12 mouse cellular contexts compared by ENCODE assay signal in genomic region chr14:51987177-51987576, GRCm38 (mm10). TPM values are rescaled to one million over a fixed set of nuclear protein-coding genes. Genes with fewer than 3 reads are reported as not detected.
DNase-seq lines count a peak whose midpoint lies in the region; ATAC-seq lines count a peak whose summit lies in the region.
"Had no signal": no experiment of that assay in that cellular context is flagged by ENCODE, and none has a peak within 500 bp of the region (broad histone marks: within the 10 kb centered on the region; RNA-seq: fewer than 3 reads in every experiment).

No protein-coding gene starts in this region.

- no peak overlapping the region for H3K27ac ChIP-seq in midbrain, embryonic 13.5 days
- H3K27ac ChIP-seq in midbrain, embryonic 11.5 days (ENCODE audit: low read depth, low read length): no peak overlapping the region
- 0 out of 2 replicates have a peak overlapping the region, but pooled peaks have one; percentile 98 for H3K27ac ChIP-seq in limb, embryonic 10.5 days
- H3K27ac ChIP-seq in neural tube, embryonic 15.5 days (replicated peaks): no peak overlapping the region
- H3K27ac ChIP-seq: macrophage had no signal

- H3K27me3 ChIP-seq in midbrain, embryonic 13.5 days: no peaks in the 10 kb centered on the region
- H3K27me3 ChIP-seq in midbrain, embryonic 11.5 days (ENCODE audit: control insufficient read depth, insufficient read depth, low read length): no peaks in the 10 kb centered on the region
- H3K27me3 ChIP-seq in limb, embryonic 10.5 days (ENCODE audit: low read depth, poor library complexity, severe bottlenecking): 0 out of 2 replicates have a peak, but pooled peaks cover 4% of the 10 kb centered on the region
- H3K27me3 ChIP-seq in neural tube, embryonic 15.5 days (replicated peaks): no peaks in the 10 kb centered on the region
- H3K27me3 ChIP-seq: embryonic facial prominence, embryonic 12.5 days had no signal

- peak; percentile 91 for DNase-seq in heart, adult 11 months
- DNase-seq in heart, adult 18-20 months: no peak
- DNase-seq in midbrain, embryonic 11.5 days (ENCODE audit: low spot score, missing footprints): no peak
- DNase-seq in limb, embryonic 10.5 days (ENCODE audit: low spot score): no peak
- DNase-seq in cerebellum, adult 18-20 months: no peak
- no peak for DNase-seq in right cerebral cortex, postnatal 25 days
- DNase-seq: layer of hippocampus, postnatal 36 days had no signal

- H3K4me3 ChIP-seq in midbrain, embryonic 13.5 days (replicated peaks): no peak overlapping the region
- H3K4me3 ChIP-seq in midbrain, embryonic 11.5 days (ENCODE audit: low read depth, low read length): no peak overlapping the region
- H3K4me3 ChIP-seq in limb, embryonic 10.5 days: peak overlapping the region; percentile 78; the same call in 1 of the 2 replicates
- H3K4me3 ChIP-seq in neural tube, embryonic 15.5 days (replicated peaks): no peak overlapping the region

- ATAC-seq in midbrain, embryonic 13.5 days: no peak
- ATAC-seq in midbrain, embryonic 11.5 days (ENCODE audit: low FRiP score): no peak
- no peak for ATAC-seq in neural tube, embryonic 15.5 days (ENCODE audit: low FRiP score)

- 0 out of 2 replicates have a peak overlapping the region, but pooled peaks have one; percentile 23 for H3K9ac ChIP-seq in midbrain, embryonic 13.5 days (replicated peaks)
- H3K9ac ChIP-seq in midbrain, embryonic 11.5 days (ENCODE audit: low read length): no peak overlapping the region
- no peak overlapping the region for H3K9ac ChIP-seq in neural tube, embryonic 15.5 days (replicated peaks)
- H3K9ac ChIP-seq: embryonic facial prominence, embryonic 12.5 days had no signal

- H3K9me3 ChIP-seq in midbrain, embryonic 13.5 days: no peaks in the 10 kb centered on the region
- no peaks in the 10 kb centered on the region for H3K9me3 ChIP-seq in midbrain, embryonic 11.5 days (ENCODE audit: control insufficient read depth, low read length)
- H3K9me3 ChIP-seq in limb, embryonic 10.5 days (replicated peaks): no peaks in the 10 kb centered on the region
- H3K9me3 ChIP-seq in neural tube, embryonic 15.5 days (replicated peaks): no peaks in the 10 kb centered on the region
- H3K9me3 ChIP-seq: embryonic facial prominence, embryonic 12.5 days had no signal

- H3K4me1 ChIP-seq in midbrain, embryonic 13.5 days (replicated peaks): peaks cover 55% of the 10 kb centered on the region
- H3K4me1 ChIP-seq in midbrain, embryonic 11.5 days (ENCODE audit: control insufficient read depth, insufficient read depth, low read length): peaks cover 20% of the 10 kb centered on the region
- peaks cover 46% of the 10 kb centered on the region for H3K4me1 ChIP-seq in limb, embryonic 10.5 days
- peaks cover 54% of the 10 kb centered on the region for H3K4me1 ChIP-seq in neural tube, embryonic 15.5 days

- peaks cover 49% of the 10 kb centered on the region for H3K36me3 ChIP-seq in midbrain, embryonic 13.5 days
- H3K36me3 ChIP-seq in midbrain, embryonic 11.5 days (ENCODE audit: control insufficient read depth, insufficient read depth, low read length): peaks cover 17% of the 10 kb centered on the region
- H3K36me3 ChIP-seq in limb, embryonic 10.5 days: peaks cover 56% of the 10 kb centered on the region
- H3K36me3 ChIP-seq in neural tube, embryonic 15.5 days: peaks cover 49% of the 10 kb centered on the region

- 0 out of 2 replicates have a peak overlapping the region, but pooled peaks have one; percentile 97 for H3K4me2 ChIP-seq in midbrain, embryonic 13.5 days (replicated peaks)
- no peak overlapping the region for H3K4me2 ChIP-seq in midbrain, embryonic 11.5 days
- peak overlapping the region; percentile 93 for H3K4me2 ChIP-seq in neural tube, embryonic 15.5 days

- 95% methylated on average over 6 of the region's 6 CpGs for WGBS in midbrain, embryonic 13.5 days
- WGBS in midbrain, embryonic 11.5 days: 92% methylated on average over 6 of the region's 6 CpGs
- WGBS in limb, embryonic 10.5 days: 96% methylated on average over 6 of the region's 6 CpGs
- WGBS in neural tube, embryonic 15.5 days: 95% methylated on average over 6 of the region's 6 CpGs

RNA-seq across cellular contexts. Expression of gene Arhgef40, which starts 2.7 kb away (rescaled TPM):
- 10 to 100 TPM; 24.1 to 25.2 TPM for total RNA-seq in heart, adult 18-20 months (2021)
- 82.2 and 86.2 TPM in 2 replicates for polyA plus RNA-seq in midbrain, embryonic 13.5 days (2015; fragmentation: Nextera tagmentation; extraction: Ambion mirVana)
- 50.4 and 52.8 TPM in 2 replicates for polyA plus RNA-seq in midbrain, embryonic 11.5 days (2014; fragmentation: Nextera tagmentation; extraction: Ambion mirVana)
- 190 and 236 TPM in 2 replicates for polyA plus RNA-seq in limb, embryonic 10.5 days (2016; fragmentation: Nextera tagmentation; extraction: Ambion mirVana)
- 71.3 and 82.7 TPM in 2 replicates for polyA plus RNA-seq in neural tube, embryonic 15.5 days (2015; fragmentation: Nextera tagmentation; extraction: Ambion mirVana)

RNA-seq across cellular contexts. Expression of gene Tmem253, which starts 28.3 kb away (rescaled TPM):
- 1 to 10 TPM; 2.9 to 3.2 TPM for total RNA-seq in heart, adult 18-20 months (2021)
- 0.82 and 0.92 TPM in 2 replicates for polyA plus RNA-seq in midbrain, embryonic 13.5 days (2015; fragmentation: Nextera tagmentation; extraction: Ambion mirVana)
- 1.0 and 1.5 TPM in 2 replicates for polyA plus RNA-seq in midbrain, embryonic 11.5 days (2014; fragmentation: Nextera tagmentation; extraction: Ambion mirVana)
- 0.41 and 0.66 TPM in 2 replicates for polyA plus RNA-seq in limb, embryonic 10.5 days (2016; fragmentation: Nextera tagmentation; extraction: Ambion mirVana)
- 0.88 and 1.4 TPM in 2 replicates for polyA plus RNA-seq in neural tube, embryonic 15.5 days (2015; fragmentation: Nextera tagmentation; extraction: Ambion mirVana)

RNA-seq across cellular contexts. Expression of gene Zfp219, which starts 33.4 kb away (rescaled TPM):
- 10 to 100 TPM; 22.3 to 23.4 TPM for total RNA-seq in heart, adult 18-20 months (2021)
- 56.0 and 63.6 TPM in 2 replicates for polyA plus RNA-seq in midbrain, embryonic 13.5 days (2015; fragmentation: Nextera tagmentation; extraction: Ambion mirVana)
- 91.9 and 110 TPM in 2 replicates for polyA plus RNA-seq in midbrain, embryonic 11.5 days (2014; fragmentation: Nextera tagmentation; extraction: Ambion mirVana)
- polyA plus RNA-seq in limb, embryonic 10.5 days (2016; fragmentation: Nextera tagmentation; extraction: Ambion mirVana): 45.6 and 51.1 TPM in 2 replicates
- polyA plus RNA-seq in neural tube, embryonic 15.5 days (2015; fragmentation: Nextera tagmentation; extraction: Ambion mirVana): 25.3 and 28.6 TPM in 2 replicates

RNA-seq across cellular contexts. Expression of gene Olfr221, which starts 55.1 kb away (rescaled TPM):
- total RNA-seq in heart, adult 18-20 months (2021): not detected
- not detected in 2 replicates for polyA plus RNA-seq in midbrain, embryonic 13.5 days (2015; fragmentation: Nextera tagmentation; extraction: Ambion mirVana)
- polyA plus RNA-seq in midbrain, embryonic 11.5 days (2014; fragmentation: Nextera tagmentation; extraction: Ambion mirVana): not detected in 2 replicates
- not detected in 2 replicates for polyA plus RNA-seq in limb, embryonic 10.5 days (2016; fragmentation: Nextera tagmentation; extraction: Ambion mirVana)
- not detected in 2 replicates for polyA plus RNA-seq in neural tube, embryonic 15.5 days (2015; fragmentation: Nextera tagmentation; extraction: Ambion mirVana)
- total RNA-seq: layer of hippocampus, postnatal 36 days had no signal
- polyA plus RNA-seq: embryonic facial prominence, embryonic 12.5 days; macrophage; spleen, adult 2 months had no signal
